Mouse (Mus musculus): Measurements from ENCODE around the gene Cd164l2. TPM values are rescaled to one million over a fixed set of nuclear protein-coding genes. Genes with fewer than 3 reads are reported as not detected.

The Cd164l2 gene
- polyA plus RNA-seq, 1 experiment: not detected

DNA sequence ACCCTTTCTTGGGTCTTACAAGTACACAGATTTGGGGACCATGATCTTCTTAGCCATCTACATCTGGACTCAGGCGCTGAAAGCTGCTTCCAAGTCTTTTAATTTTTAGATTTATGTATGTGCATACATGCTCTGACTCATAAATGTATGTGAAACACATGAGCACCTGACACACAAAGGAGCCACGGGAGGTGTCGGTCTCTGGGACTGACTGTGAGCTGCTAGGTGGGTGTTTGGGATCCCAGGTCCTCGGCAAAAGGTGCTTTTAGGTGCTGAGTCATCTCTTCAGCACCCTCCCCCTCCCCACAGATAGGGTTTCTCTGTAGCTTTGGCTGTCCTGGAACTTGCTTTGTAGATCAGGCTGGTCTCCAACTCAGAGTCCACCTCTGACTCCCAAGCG is 51.8 kb downstream of the Cd164l2 start:
- 89% methylated on average over 5 of the region's 5 CpGs for WGBS
- Histone ChIP-seq H3K27ac (ENCODE audit: insufficient read depth, low read depth, low read length) (no peak overlapping the region), H3K4me1 (ENCODE audit: control insufficient read depth, insufficient read depth, low read length) (no peaks in the 10 kb centered on the region), H3K4me3 (ENCODE audit: insufficient read depth, low read depth, low read length) (no peak overlapping the region)
- TF ChIP-seq POLR2A (IDR thresholded peaks at IDR 0.05; ENCODE audit: insufficient read depth, low read depth, low read length) (no peak), CTCF (IDR thresholded peaks at IDR 0.05; ENCODE audit: insufficient read depth, low read depth, low read length) (no peak)

DNA sequence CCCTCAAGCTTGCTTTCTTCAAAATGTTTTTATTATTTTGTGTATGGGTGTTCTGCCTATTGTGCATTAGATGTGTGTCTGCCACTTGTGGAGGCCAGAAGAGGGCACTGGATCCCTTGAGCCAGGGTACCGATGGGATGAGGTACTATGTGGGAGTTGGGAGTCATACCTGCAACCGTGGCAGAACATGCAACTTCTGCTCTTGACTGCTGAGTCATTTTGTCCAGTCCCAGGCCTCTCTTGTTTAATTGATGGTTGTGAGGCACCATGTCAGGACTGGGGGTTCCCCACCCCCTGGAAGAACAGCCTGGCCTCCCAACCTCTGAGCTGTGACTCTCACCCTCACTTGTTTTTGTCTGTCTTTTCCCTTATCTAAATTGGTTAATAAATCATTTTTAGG is 52.6 kb downstream of the Cd164l2 start:
- WGBS: 89% methylated on average over 2 of the region's 2 CpGs
- no peak overlapping the region for H3K27ac ChIP-seq (ENCODE audit: insufficient read depth, low read depth, low read length)
- H3K4me3 ChIP-seq (ENCODE audit: insufficient read depth, low read depth, low read length): no peak overlapping the region
- TF ChIP-seq CTCF (IDR thresholded peaks at IDR 0.05; ENCODE audit: insufficient read depth, low read depth, low read length): no peak
- TF ChIP-seq POLR2A (IDR thresholded peaks at IDR 0.05; ENCODE audit: insufficient read depth, low read depth, low read length): no peak
- no peaks in the 10 kb centered on the region for H3K4me1 ChIP-seq (ENCODE audit: control insufficient read depth, insufficient read depth, low read length)

DNA sequence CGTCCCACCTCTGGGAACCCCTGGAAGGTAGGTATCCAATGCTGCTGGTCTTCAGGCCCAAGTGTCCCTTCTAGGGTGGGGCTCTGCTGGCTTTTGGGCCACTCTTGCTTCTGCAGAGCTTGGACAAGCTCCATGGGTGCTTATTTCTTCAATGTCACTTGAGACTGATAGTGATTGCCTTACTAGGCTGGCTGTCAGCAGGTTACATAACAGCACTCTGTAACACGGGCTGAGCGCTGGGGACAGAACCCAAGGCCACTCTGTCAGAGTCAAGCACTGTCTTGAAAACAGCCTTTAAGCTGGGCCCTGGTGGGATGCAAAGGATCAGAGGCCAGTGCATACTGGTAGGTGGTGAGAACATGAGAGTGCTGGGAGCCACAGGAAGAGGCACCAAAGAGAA is 53.4 kb downstream of the Cd164l2 start:
- 98% methylated on average over 3 of the region's 3 CpGs for WGBS

DNA sequence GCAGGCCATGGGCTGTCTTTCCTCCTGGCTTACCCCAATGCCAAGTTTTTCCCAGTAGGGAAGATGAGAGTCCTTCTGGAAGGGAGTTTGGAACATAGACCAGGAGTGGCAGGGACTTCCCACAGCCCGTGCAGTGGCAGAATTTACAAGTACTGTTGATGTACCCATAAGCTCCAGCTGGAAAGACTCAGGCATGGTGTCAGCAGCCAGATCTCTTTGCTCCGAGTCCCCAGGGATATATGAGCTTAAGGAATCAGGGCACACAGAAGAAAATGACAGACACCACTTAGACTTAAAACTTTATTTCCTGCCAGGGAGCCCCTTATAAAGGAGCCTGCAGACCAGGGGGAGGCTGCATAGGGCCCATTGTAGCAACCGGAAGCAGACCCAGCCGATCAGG is 53.8 kb downstream of the Cd164l2 start:
- WGBS: 96% methylated on average over 4 of the region's 4 CpGs
- Histone ChIP-seq H3K4me1 (ENCODE audit: control insufficient read depth, insufficient read depth, low read length) (no peaks in the 10 kb centered on the region), H3K4me3 (ENCODE audit: insufficient read depth, low read depth, low read length) (no peak overlapping the region), H3K27ac (ENCODE audit: insufficient read depth, low read depth, low read length) (no peak overlapping the region)
- TF ChIP-seq POLR2A (IDR thresholded peaks at IDR 0.05; ENCODE audit: insufficient read depth, low read depth, low read length) (no peak), CTCF (IDR thresholded peaks at IDR 0.05; ENCODE audit: insufficient read depth, low read depth, low read length) (no peak)

More for the DNA sequence above, 53.4 kb downstream of the Cd164l2 start:
- H3K4me3 ChIP-seq (ENCODE audit: insufficient read depth, low read depth, low read length): no peak overlapping the region
- no peaks in the 10 kb centered on the region for H3K4me1 ChIP-seq (ENCODE audit: control insufficient read depth, insufficient read depth, low read length)
- TF ChIP-seq CTCF (IDR thresholded peaks at IDR 0.05; ENCODE audit: insufficient read depth, low read depth, low read length): no peak
- no peak for TF ChIP-seq POLR2A (IDR thresholded peaks at IDR 0.05; ENCODE audit: insufficient read depth, low read depth, low read length)
- H3K27ac ChIP-seq (ENCODE audit: insufficient read depth, low read depth, low read length): no peak overlapping the region

DNA sequence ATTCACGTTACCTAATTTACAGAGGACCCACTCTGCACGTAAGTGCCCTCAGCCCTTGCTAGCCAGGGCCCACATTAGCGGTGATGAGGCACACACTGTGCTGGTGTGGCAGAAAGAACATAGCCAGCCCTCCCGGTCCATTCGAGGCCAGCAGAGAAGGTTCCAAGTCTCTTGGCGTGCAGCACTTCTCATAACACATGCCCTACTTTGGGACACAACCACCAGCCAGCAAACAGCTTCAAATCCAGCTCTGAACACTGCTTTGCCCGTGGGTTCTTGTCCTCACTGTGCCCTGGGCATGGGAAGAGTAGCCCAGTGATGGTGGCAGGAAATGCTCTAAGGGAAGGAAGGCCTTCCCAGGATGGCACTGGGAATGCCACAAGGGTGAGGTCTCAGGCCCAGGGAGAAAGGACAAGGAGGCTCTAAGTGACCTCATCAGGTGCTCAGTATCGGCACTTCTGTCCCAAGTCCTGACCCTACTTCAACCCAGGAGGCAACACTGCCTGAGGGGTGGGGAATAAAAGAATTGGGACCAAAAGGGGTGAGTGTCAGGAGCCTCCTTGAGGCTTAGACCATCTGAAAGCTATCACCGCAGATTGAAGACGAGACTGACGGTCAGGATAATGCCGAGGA is 54.4 kb downstream of the Cd164l2 start:
- WGBS: 91% methylated on average over 12 of the region's 12 CpGs
- no peak for TF ChIP-seq POLR2A (IDR thresholded peaks at IDR 0.05; ENCODE audit: insufficient read depth, low read depth, low read length)
- TF ChIP-seq CTCF (IDR thresholded peaks at IDR 0.05; ENCODE audit: insufficient read depth, low read depth, low read length): no peak
- H3K4me1 ChIP-seq (ENCODE audit: control insufficient read depth, insufficient read depth, low read length): no peaks in the 10 kb centered on the region
- no peak overlapping the region for H3K27ac ChIP-seq (ENCODE audit: insufficient read depth, low read depth, low read length)
- H3K4me3 ChIP-seq (ENCODE audit: insufficient read depth, low read depth, low read length): no peak overlapping the region

DNA sequence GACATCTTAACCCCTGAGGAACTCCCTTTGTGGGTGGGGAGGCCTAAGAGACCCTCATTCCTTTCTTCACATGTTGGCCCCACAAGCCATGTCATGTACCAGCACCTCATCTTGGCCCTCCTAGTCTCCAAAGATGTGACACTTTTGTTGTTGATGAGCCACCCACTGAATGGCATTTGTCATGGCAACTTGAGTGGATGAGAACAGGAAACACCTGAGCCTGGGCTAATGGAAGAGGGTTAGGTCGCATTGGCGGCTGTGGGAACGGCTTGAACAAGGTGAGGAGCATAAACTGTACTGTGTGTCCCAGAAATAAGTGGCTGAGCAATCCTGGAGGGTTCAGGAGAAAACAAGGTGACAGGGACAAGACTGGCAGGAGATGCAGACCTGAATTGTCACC is 57.0 kb downstream of the Cd164l2 start:
- WGBS: 97% methylated on average over 3 of the region's 3 CpGs

DNA sequence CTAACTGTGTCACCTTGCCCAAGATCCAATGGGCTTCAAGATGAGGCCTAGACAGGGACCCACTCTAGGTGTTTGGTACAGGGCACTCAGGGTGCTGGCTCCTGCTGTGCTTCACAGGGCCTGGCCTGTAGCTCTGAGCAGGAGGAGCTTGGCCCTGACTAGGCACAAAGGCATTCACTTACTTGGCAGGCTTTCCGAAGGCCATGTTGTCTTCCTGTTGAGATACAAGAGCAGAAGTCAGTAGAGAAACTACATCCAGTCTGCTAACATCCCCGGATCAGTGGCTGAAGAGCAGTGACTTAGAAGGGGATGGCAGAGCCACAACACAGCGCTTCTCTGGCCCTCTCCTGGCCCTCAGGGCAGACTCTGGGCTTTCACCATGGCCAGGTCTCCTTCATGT is 57.7 kb downstream of the Cd164l2 start:
- Histone ChIP-seq H3K4me1 (ENCODE audit: control insufficient read depth, insufficient read depth, low read length) (no peaks in the 10 kb centered on the region), H3K4me3 (ENCODE audit: insufficient read depth, low read depth, low read length) (no peak overlapping the region), H3K27ac (ENCODE audit: insufficient read depth, low read depth, low read length) (no peak overlapping the region)
- no peak for TF ChIP-seq CTCF (IDR thresholded peaks at IDR 0.05; ENCODE audit: insufficient read depth, low read depth, low read length)
- no peak for TF ChIP-seq POLR2A (IDR thresholded peaks at IDR 0.05; ENCODE audit: insufficient read depth, low read depth, low read length)
- 86% methylated on average over 3 of the region's 3 CpGs for WGBS

More for the DNA sequence above, 57.0 kb downstream of the Cd164l2 start:
- no peak overlapping the region for H3K4me3 ChIP-seq (ENCODE audit: insufficient read depth, low read depth, low read length)
- H3K4me1 ChIP-seq (ENCODE audit: control insufficient read depth, insufficient read depth, low read length): no peaks in the 10 kb centered on the region
- no peak overlapping the region for H3K27ac ChIP-seq (ENCODE audit: insufficient read depth, low read depth, low read length)
- TF ChIP-seq CTCF (IDR thresholded peaks at IDR 0.05; ENCODE audit: insufficient read depth, low read depth, low read length): no peak
- TF ChIP-seq POLR2A (IDR thresholded peaks at IDR 0.05; ENCODE audit: insufficient read depth, low read depth, low read length): no peak

DNA sequence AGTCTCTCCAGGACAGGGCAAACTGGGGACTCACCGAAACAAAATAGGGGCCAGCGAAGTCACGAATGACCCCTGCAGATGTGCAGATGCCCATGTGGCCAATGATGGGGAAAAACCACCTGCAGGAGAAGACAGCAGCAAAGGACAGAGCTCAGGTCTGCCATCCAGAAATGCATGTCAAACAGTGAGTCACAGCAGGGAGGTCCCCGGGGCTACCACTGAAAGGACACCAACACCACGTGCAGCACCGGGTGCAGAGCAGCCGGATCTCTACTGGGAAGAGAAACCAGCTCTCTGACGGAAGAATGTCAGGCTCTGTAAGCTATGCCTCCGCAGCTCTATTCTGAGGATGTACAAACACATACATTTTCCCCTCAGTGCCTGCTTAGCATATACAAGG is 59.0 kb downstream of the Cd164l2 start:
- 76% methylated on average over 9 of the region's 9 CpGs for WGBS
- TF ChIP-seq POLR2A (IDR thresholded peaks at IDR 0.05; ENCODE audit: insufficient read depth, low read depth, low read length): no peak
- TF ChIP-seq CTCF (IDR thresholded peaks at IDR 0.05; ENCODE audit: insufficient read depth, low read depth, low read length): no peak
- no peak overlapping the region for H3K27ac ChIP-seq (ENCODE audit: insufficient read depth, low read depth, low read length)

More for the DNA sequence above, 59.0 kb downstream of the Cd164l2 start:
- peaks cover 6% of the 10 kb centered on the region for H3K4me1 ChIP-seq (ENCODE audit: control insufficient read depth, insufficient read depth, low read length)
- H3K4me3 ChIP-seq (ENCODE audit: insufficient read depth, low read depth, low read length): no peak overlapping the region

Other genes starting within 250 kb of the Cd164l2 start
- not detected in 2 replicates for gene Fgr, start 238.0 kb upstream of the Cd164l2 start, polyA plus RNA-seq (2012; ENCODE audit: insufficient read depth, insufficient read length, low replicate concordance, missing spikeins)
- not detected in 2 replicates for gene Ahdc1, start 200.9 kb upstream of the Cd164l2 start, polyA plus RNA-seq (2012; ENCODE audit: insufficient read depth, insufficient read length, low replicate concordance, missing spikeins)
- not detected in 2 replicates for gene Wasf2, start 81.6 kb upstream of the Cd164l2 start, polyA plus RNA-seq (2012; ENCODE audit: insufficient read depth, insufficient read length, low replicate concordance, missing spikeins)
- gene Gpr3, start 405 bp downstream of the Cd164l2 start, polyA plus RNA-seq (2012; ENCODE audit: insufficient read depth, insufficient read length, low replicate concordance, missing spikeins): not detected in 2 replicates
- gene Map3k6, start 28.7 kb downstream of the Cd164l2 start, polyA plus RNA-seq (2012; ENCODE audit: insufficient read depth, insufficient read length, low replicate concordance, missing spikeins): not detected in 2 replicates
- not detected in 2 replicates for gene Sytl1, start 51.0 kb downstream of the Cd164l2 start, polyA plus RNA-seq (2012; ENCODE audit: insufficient read depth, insufficient read length, low replicate concordance, missing spikeins)
- gene Tmem222, start 65.7 kb downstream of the Cd164l2 start, polyA plus RNA-seq (2012; ENCODE audit: insufficient read depth, insufficient read length, low replicate concordance, missing spikeins): not detected in 2 replicates
- gene Wdtc1, start 141.3 kb downstream of the Cd164l2 start, polyA plus RNA-seq (2012; ENCODE audit: insufficient read depth, insufficient read length, low replicate concordance, missing spikeins): 113 TPM in 1 of 2 replicates, not detected in the other
- not detected in 2 replicates for gene Slc9a1, start 157.6 kb downstream of the Cd164l2 start, polyA plus RNA-seq (2012; ENCODE audit: insufficient read depth, insufficient read length, low replicate concordance, missing spikeins)